Mouse (Mus musculus) myocyte (in vitro differentiated cells): ENCODE measurements around the gene Pak3. TPM values are rescaled to one million over a fixed set of nuclear protein-coding genes. Genes with fewer than 3 reads are reported as not detected.

Experiments
- H3K27me3 ChIP-seq: one replicate; pipeline ENCODE4 v1.6.1; 2011; ENCODE audit not compliant: control insufficient read depth, insufficient read depth, insufficient read length
- H3K36me3 ChIP-seq: one replicate; pipeline ENCODE4 v1.6.1; 2011; ENCODE audit not compliant: control insufficient read depth, insufficient read depth
- H3K4me2 ChIP-seq: one replicate; pipeline ENCODE4 v1.6.1; 2011; ENCODE audit warnings: low read depth, control low read depth
- H3K4me3 ChIP-seq: one replicate; pipeline ENCODE4 v1.5.1; 2011; ENCODE audit warnings: mild to moderate bottlenecking, control low read depth, moderate library complexity
- H3K79me2 ChIP-seq: one replicate; pipeline ENCODE4 v1.6.1; 2011; ENCODE audit not compliant: control insufficient read depth, insufficient read depth
- H3ac ChIP-seq: one replicate; pipeline ENCODE4 v1.6.1; 2011; ENCODE audit not compliant: control insufficient read depth, insufficient read length
- CEBPB ChIP-seq: IDR thresholded peaks from 2 replicates; pipeline ENCODE4 v1.6.1; 2011; ENCODE audit warnings: mild to moderate bottlenecking, moderate library complexity; ENCODE audit not compliant: poor library complexity, insufficient read depth, severe bottlenecking
- E2F4 ChIP-seq: IDR thresholded peaks from one replicate; pipeline ENCODE4 v1.6.1; 2011; ENCODE audit warnings: mild to moderate bottlenecking, control low read depth, moderate library complexity; ENCODE audit not compliant: insufficient read depth
- MAX ChIP-seq: IDR thresholded peaks from one replicate; pipeline ENCODE4 v1.6.1; 2011; ENCODE audit warnings: low read depth, mild to moderate bottlenecking, control low read depth
- MYOD1 ChIP-seq, 3 experiments: IDR thresholded peaks; one replicate each; pipeline ENCODE4 v1.6.1; 2011; ENCODE audit warnings: control low read depth in 2 of 3, low read depth in 2 of 3, mild to moderate bottlenecking in 2 of 3, moderate library complexity in 1 of 3; ENCODE audit not compliant: insufficient read length in 2 of 3, control insufficient read depth in 1 of 3
- MYOG ChIP-seq, 3 experiments: IDR thresholded peaks; one replicate each; pipeline ENCODE4 v1.6.1; 2011; ENCODE audit warnings: control low read depth in 2 of 3, low read depth in 2 of 3, mild to moderate bottlenecking in 2 of 3; ENCODE audit not compliant: insufficient read length in 2 of 3, control insufficient read depth in 1 of 3, insufficient read depth in 1 of 3
- POLR2A ChIP-seq: IDR thresholded peaks from one replicate; pipeline ENCODE4 v1.6.1; 2011; ENCODE audit warnings: low read depth, mild to moderate bottlenecking, control low read depth, moderate library complexity; ENCODE audit not compliant: insufficient read length
- POLR2AphosphoS2 ChIP-seq: IDR thresholded peaks from one replicate; pipeline ENCODE4 v1.6.1; 2011; ENCODE audit warnings: low read depth, control low read depth; ENCODE audit not compliant: insufficient read length
- REST ChIP-seq: IDR thresholded peaks from one replicate; pipeline ENCODE4 v1.6.1; 2011; ENCODE audit warnings: mild to moderate bottlenecking, control low read depth, moderate library complexity; ENCODE audit not compliant: insufficient read depth, insufficient read length
- SRF ChIP-seq: IDR thresholded peaks from one replicate; pipeline ENCODE4 v1.6.1; 2011; ENCODE audit warnings: low read depth; ENCODE audit not compliant: control insufficient read depth, insufficient read length
- TCF12 ChIP-seq: IDR thresholded peaks from one replicate; pipeline ENCODE4 v1.6.1; 2011; ENCODE audit warnings: mild to moderate bottlenecking, control low read depth; ENCODE audit not compliant: poor library complexity, insufficient read depth, severe bottlenecking
- TCF3 ChIP-seq: IDR thresholded peaks from one replicate; pipeline ENCODE4 v1.6.1; 2011; ENCODE audit warnings: low read depth, control low read depth; ENCODE audit not compliant: insufficient read length
- USF1 ChIP-seq: IDR thresholded peaks from one replicate; pipeline ENCODE4 v1.6.1; 2011; ENCODE audit warnings: low read depth, mild to moderate bottlenecking, control low read depth, moderate library complexity
- polyA plus RNA-seq: library from polyadenylated mRNA; unstranded; fragments of >200 nt; fragmentation: generic; extraction: Trizol; gene quantifications from one replicate; pipeline ENCODE4 v1.2.1, GENCODE M21; 2012; ENCODE audit warnings: missing spikeins

Pak3 gene
- polyA plus RNA-seq, 1 experiment = 0.55 TPM

GRCm38 (mm10) chrX:143618734-143619133, 100.3 kb downstream of the Pak3 start:
- no peaks in the 10 kb centered on the region for H3K79me2 ChIP-seq
- H3K27me3 ChIP-seq = no peaks in the 10 kb centered on the region
- no peaks in the 10 kb centered on the region for H3K36me3 ChIP-seq
- H3ac ChIP-seq = no peak overlapping the region
- no peak overlapping the region for H3K4me2 ChIP-seq
- TF ChIP-seq USF1 (no peak), MYOG (IDR thresholded peaks at IDR 0.05; ENCODE audit: control insufficient read depth in 1 of 3, insufficient read depth in 1 of 3, insufficient read length in 2 of 3, low read depth in 2 of 3) (no peak), TCF12 (no peak), MAX (no peak), CEBPB (no peak), POLR2A (no peak), E2F4 (no peak), SRF (no peak), POLR2AphosphoS2 (no peak), MYOD1 (IDR thresholded peaks at IDR 0.05; ENCODE audit: control insufficient read depth in 1 of 3, insufficient read length in 2 of 3, low read depth in 2 of 3) (no peak), REST (no peak), TCF3 (no peak)
- no peak overlapping the region for H3K4me3 ChIP-seq

- no peaks in the 10 kb centered on the region for H3K36me3 ChIP-seq
- no peak overlapping the region for H3K4me3 ChIP-seq
- H3ac ChIP-seq = no peak overlapping the region
- no peaks in the 10 kb centered on the region for H3K79me2 ChIP-seq
- no peaks in the 10 kb centered on the region for H3K27me3 ChIP-seq
- TF ChIP-seq USF1 (no peak), MYOD1 (IDR thresholded peaks at IDR 0.05; ENCODE audit: control insufficient read depth in 1 of 3, insufficient read length in 2 of 3, low read depth in 2 of 3) (no peak), TCF3 (no peak), CEBPB (no peak), E2F4 (no peak), MYOG (IDR thresholded peaks at IDR 0.05; ENCODE audit: control insufficient read depth in 1 of 3, insufficient read depth in 1 of 3, insufficient read length in 2 of 3, low read depth in 2 of 3) (no peak), TCF12 (no peak), SRF (no peak), POLR2AphosphoS2 (no peak), MAX (no peak), REST (no peak), POLR2A (no peak)
- no peak overlapping the region for H3K4me2 ChIP-seq
These were observed 109.4 kb downstream of the Pak3 start for GRCm38 (mm10) chrX:143627767-143628166.

- TF ChIP-seq POLR2A = no peak
- no peak for TF ChIP-seq MAX
- no peak for TF ChIP-seq E2F4
- TF ChIP-seq SRF = no peak
- TF ChIP-seq MYOD1 (IDR thresholded peaks at IDR 0.05; ENCODE audit: control insufficient read depth in 1 of 3, insufficient read length in 2 of 3, low read depth in 2 of 3) = no peak
- no peak for TF ChIP-seq REST
- TF ChIP-seq TCF3 = no peak
- TF ChIP-seq POLR2AphosphoS2 = no peak
- no peak for TF ChIP-seq TCF12
- TF ChIP-seq MYOG (IDR thresholded peaks at IDR 0.05; ENCODE audit: control insufficient read depth in 1 of 3, insufficient read depth in 1 of 3, insufficient read length in 2 of 3, low read depth in 2 of 3) = no peak
- TF ChIP-seq CEBPB = no peak
- no peak for TF ChIP-seq USF1
- no peak overlapping the region for H3K4me2 ChIP-seq
- no peaks in the 10 kb centered on the region for H3K36me3 ChIP-seq
- no peaks in the 10 kb centered on the region for H3K27me3 ChIP-seq
- no peak overlapping the region for H3ac ChIP-seq
- H3K79me2 ChIP-seq = no peaks in the 10 kb centered on the region
- no peak overlapping the region for H3K4me3 ChIP-seq
These were observed 125.5 kb downstream of the Pak3 start for GRCm38 (mm10) chrX:143643936-143644335.

GRCm38 (mm10) chrX:143644807-143645206, 126.4 kb downstream of the Pak3 start:
- Histone ChIP-seq H3ac (no peak overlapping the region), H3K4me3 (no peak overlapping the region), H3K79me2 (no peaks in the 10 kb centered on the region), H3K27me3 (no peaks in the 10 kb centered on the region), H3K4me2 (no peak overlapping the region), H3K36me3 (no peaks in the 10 kb centered on the region)
- no peak for TF ChIP-seq CEBPB
- TF ChIP-seq POLR2AphosphoS2 = no peak
- TF ChIP-seq TCF12 = no peak
- TF ChIP-seq SRF = no peak
- TF ChIP-seq MAX = no peak
- TF ChIP-seq MYOD1 (IDR thresholded peaks at IDR 0.05; ENCODE audit: control insufficient read depth in 1 of 3, insufficient read length in 2 of 3, low read depth in 2 of 3) = no peak
- TF ChIP-seq MYOG (IDR thresholded peaks at IDR 0.05; ENCODE audit: control insufficient read depth in 1 of 3, insufficient read depth in 1 of 3, insufficient read length in 2 of 3, low read depth in 2 of 3) = no peak
- no peak for TF ChIP-seq USF1
